Mouse (Mus musculus) lung, embryonic 14.5 days (tissue): Measurements from ENCODE around the gene Cdiptos. TPM values are rescaled to one million over a fixed set of nuclear protein-coding genes. Genes with fewer than 3 reads are reported as not detected.

Source experiments
- ATAC-seq: fragments of 200-750 bp; cut with Nextera tagmentation; 2 replicates; pipeline ENCODE4 v1.8.0; 2017; ENCODE audit warnings: mild to moderate bottlenecking, moderate TSS enrichment, moderate library complexity; ENCODE audit not compliant: insufficient read depth
- DNase-seq: peaks from one replicate; pipeline ENCODE4 v3.0.0-alpha.2; 2015
- H3K27ac ChIP-seq: fragments of 300-500 bp; sonication (generic); 2 replicates; pipeline ENCODE4 v1.5.1; 2014; ENCODE audit warnings: low read depth, mild to moderate bottlenecking, moderate library complexity
- H3K27me3 ChIP-seq: fragments of 300-500 bp; sonication (generic); 2 replicates; pipeline ENCODE4 v1.6.1; 2014; ENCODE audit warnings: low read length, control low read depth; ENCODE audit not compliant: insufficient read depth
- H3K36me3 ChIP-seq: fragments of 300-500 bp; sonication (generic); 2 replicates; pipeline ENCODE4 v1.6.1; 2014; ENCODE audit warnings: control low read depth; ENCODE audit not compliant: insufficient read depth
- H3K4me1 ChIP-seq: fragments of 300-500 bp; sonication (generic); 2 replicates; pipeline ENCODE4 v1.6.1; 2014; ENCODE audit warnings: antibody characterized with exemption, control low read depth; ENCODE audit not compliant: insufficient read depth
- H3K4me2 ChIP-seq: fragments of 300-500 bp; sonication (generic); 2 replicates; pipeline ENCODE4 v1.6.1; 2014; ENCODE audit warnings: mild to moderate bottlenecking
- H3K4me3 ChIP-seq: fragments of 300-500 bp; sonication (generic); 2 replicates; pipeline ENCODE4 v1.5.1; 2014; ENCODE audit warnings: low read depth, low read length
- H3K9ac ChIP-seq: fragments of 300-500 bp; sonication (generic); 2 replicates; pipeline ENCODE4 v1.6.1; 2014
- H3K9me3 ChIP-seq: fragments of 300-500 bp; sonication (generic); 2 replicates; pipeline ENCODE4 v1.6.1; 2016; ENCODE audit warnings: low read depth, low read length, control low read depth
- CTCF ChIP-seq: IDR thresholded peaks from 2 replicates; pipeline ENCODE4 v1.5.1; 2016; ENCODE audit warnings: antibody characterized with exemption, low read depth
- WGBS: fragments of 180-500 bp; shearing (Covaris S2); extraction: QIAGEN DNeasy Blood & Tissue Kit; methylation state at CpG from one replicate; pipeline ENCODE4 v1.1.7; 2014; 5-methylcytosine and 5-hydroxymethylcytosine counted together
- polyA plus RNA-seq: library from polyadenylated mRNA; unstranded; fragments of >200 nt; fragmentation: Nextera tagmentation; extraction: Ambion mirVana; gene quantifications from 2 replicates; pipeline ENCODE4 v1.2.1, GENCODE M21; 2014

Gene Cdiptos
- polyA plus RNA-seq, 1 experiment from 2014 or later, result 1.5 TPM

DNA sequence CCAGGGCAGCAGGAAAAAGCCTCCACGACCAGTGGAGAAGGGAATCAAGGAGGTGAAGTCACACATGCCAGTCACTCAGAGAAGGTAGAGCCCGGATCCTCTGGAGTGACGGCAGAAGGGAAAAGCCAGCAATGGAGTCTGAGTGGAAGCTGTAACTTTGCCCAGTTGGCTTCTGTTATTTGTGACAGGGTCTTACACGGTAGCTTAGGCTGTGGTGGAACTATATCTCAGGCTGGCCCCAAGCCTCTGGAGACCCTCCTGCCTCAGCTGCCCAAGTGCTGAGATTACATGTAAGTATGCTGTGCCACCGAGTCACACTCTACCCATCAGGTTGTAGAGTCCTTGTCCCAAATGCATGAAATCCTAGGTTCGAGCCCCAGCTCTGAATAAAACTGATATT is 37.5 kb upstream of the Cdiptos start:
- no peak overlapping the region for H3K27ac ChIP-seq
- WGBS, result 93% methylated on average over 6 of the region's 6 CpGs
- no peak overlapping the region for H3K9ac ChIP-seq
- peak overlapping the region; percentile 45; the same call in 1 of the 2 replicates for H3K4me3 ChIP-seq
- no peak for DNase-seq
- peaks cover 38% of the 10 kb centered on the region for H3K36me3 ChIP-seq
- TF ChIP-seq CTCF, result no peak
- ATAC-seq, result no peak
- peak overlapping the region; percentile 87; the same call in 1 of the 2 replicates for H3K4me2 ChIP-seq
- peaks cover 5% of the 10 kb centered on the region; the same call in 1 of the 2 replicates for H3K4me1 ChIP-seq
- no peaks in the 10 kb centered on the region for H3K27me3 ChIP-seq
- no peaks in the 10 kb centered on the region for H3K9me3 ChIP-seq

DNA sequence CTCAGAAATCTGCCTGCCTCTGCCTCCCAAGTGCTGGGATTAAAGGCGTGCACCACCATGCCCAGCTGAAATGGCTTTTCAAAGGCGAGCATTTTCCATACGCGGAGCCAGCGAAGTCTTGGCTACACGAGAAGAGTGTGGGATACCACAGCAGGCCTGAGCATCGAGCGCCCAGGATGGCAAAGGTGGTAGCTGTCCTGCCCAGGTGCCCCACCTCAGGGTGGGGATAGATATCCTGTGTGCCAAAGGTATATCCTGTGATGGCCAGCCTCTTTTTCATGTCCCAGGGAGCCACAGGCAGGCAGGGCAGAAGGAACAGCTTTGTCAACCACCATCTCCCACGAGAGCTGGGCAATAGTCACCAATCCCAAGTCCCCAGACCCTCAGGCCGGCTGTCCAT is 36.9 kb upstream of the Cdiptos start:
- Histone ChIP-seq H3K4me3 (no peak overlapping the region), H3K4me2 (no peak overlapping the region), H3K36me3 (peaks cover 38% of the 10 kb centered on the region), H3K4me1 (peaks cover 5% of the 10 kb centered on the region; the same call in 1 of the 2 replicates), H3K9ac (no peak overlapping the region), H3K27ac (no peak overlapping the region), H3K27me3 (no peaks in the 10 kb centered on the region), H3K9me3 (no peaks in the 10 kb centered on the region)
- WGBS, result 93% methylated on average over 10 of the region's 10 CpGs
- DNase-seq, result no peak
- no peak for TF ChIP-seq CTCF
- ATAC-seq, result no peak

DNA sequence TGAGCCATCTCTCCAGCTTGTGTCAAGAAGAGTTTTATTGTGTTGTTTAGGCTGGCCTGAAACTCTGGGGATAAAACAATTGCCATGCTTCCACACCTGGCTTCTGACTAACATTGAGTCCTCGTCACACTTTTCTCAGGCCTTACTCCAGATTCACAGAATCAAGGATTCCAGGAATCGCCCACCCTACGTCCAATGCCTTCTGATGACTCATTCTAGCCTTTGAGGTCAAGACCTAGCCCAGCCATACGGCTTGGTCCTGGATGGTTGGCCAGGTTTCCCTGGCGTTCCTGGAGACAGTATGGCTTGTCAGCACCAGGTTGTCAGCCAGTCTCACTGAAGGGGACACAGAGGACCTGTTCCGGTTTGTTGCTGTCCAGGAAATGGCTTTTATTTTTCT is 36.5 kb upstream of the Cdiptos start:
- no peak for ATAC-seq
- Histone ChIP-seq H3K36me3 (peaks cover 38% of the 10 kb centered on the region), H3K4me2 (no peak overlapping the region), H3K9me3 (no peaks in the 10 kb centered on the region), H3K4me3 (no peak overlapping the region), H3K4me1 (peaks cover 5% of the 10 kb centered on the region; the same call in 1 of the 2 replicates), H3K9ac (no peak overlapping the region), H3K27me3 (no peaks in the 10 kb centered on the region), H3K27ac (no peak overlapping the region)
- DNase-seq, result no peak
- TF ChIP-seq CTCF, result no peak
- 76% methylated on average over 6 of the region's 6 CpGs for WGBS

DNA sequence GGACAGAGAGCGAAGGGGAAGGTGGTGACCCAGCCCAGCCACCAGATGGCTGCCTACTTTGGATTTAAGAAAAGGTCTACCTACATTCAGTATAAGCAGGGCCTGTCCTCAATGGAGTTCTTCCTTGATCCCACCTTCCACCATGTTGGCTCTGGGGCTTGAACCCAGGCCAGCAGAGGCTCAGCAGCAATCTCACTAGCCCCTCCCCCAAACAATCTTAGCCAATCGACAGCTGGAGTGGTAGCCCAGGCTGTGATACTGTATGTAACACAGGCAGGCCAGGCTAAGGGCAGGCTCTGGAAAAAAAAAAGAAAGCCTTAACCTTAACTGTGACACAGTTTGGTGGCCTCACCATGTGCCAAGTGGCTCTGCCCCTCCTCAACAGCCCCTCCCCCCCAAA is 35.8 kb upstream of the Cdiptos start:
- H3K36me3 ChIP-seq, result peaks cover 38% of the 10 kb centered on the region
- 79% methylated on average over 2 of the region's 2 CpGs for WGBS

DNA sequence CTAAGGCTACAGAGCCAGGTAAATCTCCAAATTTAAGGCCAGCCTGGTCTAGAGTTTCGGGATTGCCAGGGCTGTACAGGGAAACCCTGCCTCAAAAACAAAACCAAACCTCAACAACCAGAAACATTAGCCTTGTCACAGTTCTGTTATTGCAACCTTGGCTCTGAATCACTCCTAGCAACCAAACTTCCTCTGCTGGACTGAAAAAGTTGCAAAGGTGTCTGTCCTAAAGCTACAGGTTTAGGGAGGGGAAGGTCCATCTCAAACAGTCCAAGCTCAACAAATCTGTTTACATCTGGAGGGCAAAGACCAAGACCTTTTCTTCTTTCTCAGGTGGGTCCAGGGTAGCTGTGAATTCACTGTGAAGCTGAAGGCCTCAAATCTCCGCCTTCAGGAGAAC is 35.2 kb upstream of the Cdiptos start:
- Histone ChIP-seq H3K4me3 (no peak overlapping the region), H3K4me1 (peaks cover 5% of the 10 kb centered on the region; the same call in 1 of the 2 replicates), H3K27me3 (no peaks in the 10 kb centered on the region), H3K27ac (no peak overlapping the region), H3K9ac (no peak overlapping the region), H3K36me3 (peaks cover 38% of the 10 kb centered on the region), H3K4me2 (no peak overlapping the region), H3K9me3 (no peaks in the 10 kb centered on the region)
- 86% methylated on average over 2 of the region's 2 CpGs for WGBS
- no peak for ATAC-seq
- no peak for DNase-seq
- no peak for TF ChIP-seq CTCF

More for the DNA sequence above, 35.8 kb upstream of the Cdiptos start:
- Histone ChIP-seq H3K9me3 (no peaks in the 10 kb centered on the region), H3K4me3 (no peak overlapping the region), H3K4me1 (peaks cover 5% of the 10 kb centered on the region; the same call in 1 of the 2 replicates), H3K4me2 (no peak overlapping the region), H3K27ac (no peak overlapping the region), H3K9ac (no peak overlapping the region), H3K27me3 (no peaks in the 10 kb centered on the region)
- TF ChIP-seq CTCF, result 0 out of 2 replicates have a peak, but pooled peaks have one; percentile 7
- no peak for DNase-seq
- ATAC-seq, result no peak

DNA sequence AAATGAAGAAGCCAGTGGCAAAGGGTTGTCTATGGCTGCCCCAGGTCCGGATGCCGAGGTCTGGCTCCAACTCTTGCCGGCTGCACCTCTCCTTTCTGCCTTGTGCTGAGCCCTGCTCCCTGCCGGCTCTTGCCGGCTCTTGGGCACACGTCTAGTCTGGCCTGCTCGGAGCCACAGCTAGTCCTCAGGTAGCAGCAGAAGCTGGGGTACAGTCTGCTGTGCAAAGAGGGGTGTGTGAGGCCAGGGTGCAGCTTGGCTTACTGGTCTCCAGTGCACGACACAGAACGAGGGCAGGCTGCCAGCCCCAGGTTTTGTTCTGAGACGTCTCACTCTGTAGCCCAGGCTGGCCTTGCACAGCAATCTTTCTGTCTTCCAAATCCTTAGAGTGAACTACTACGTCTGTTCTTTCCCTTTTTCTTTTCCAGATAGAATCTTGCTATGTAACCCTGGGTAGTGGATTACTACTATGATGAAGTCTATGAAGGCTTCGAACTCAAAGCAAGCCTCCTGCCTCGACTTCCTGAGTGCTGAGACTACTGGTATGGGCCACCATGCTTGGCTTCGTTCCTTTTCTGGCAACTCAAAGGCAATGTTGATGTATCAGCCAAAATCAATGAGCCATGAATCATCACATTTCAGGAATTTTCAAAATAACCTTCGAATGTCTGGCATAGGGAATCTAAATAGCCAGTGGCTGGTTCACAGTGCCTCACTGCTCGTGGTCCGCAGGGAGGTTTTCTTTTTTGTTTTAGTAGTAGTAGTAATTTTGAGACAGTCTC is 33.6 kb upstream of the Cdiptos start:
- Histone ChIP-seq H3K27me3 (no peaks in the 10 kb centered on the region), H3K4me3 (no peak overlapping the region), H3K9ac (0 out of 2 replicates have a peak overlapping the region, but pooled peaks have one; percentile 29), H3K9me3 (no peaks in the 10 kb centered on the region), H3K4me1 (no peaks in the 10 kb centered on the region), H3K4me2 (no peak overlapping the region), H3K27ac (peak overlapping the region; percentile 46; the same call in 1 of the 2 replicates), H3K36me3 (peaks cover 25% of the 10 kb centered on the region; the same call in 1 of the 2 replicates)
- DNase-seq, result no peak
- no peak for ATAC-seq
- 78% methylated on average over 17 of the region's 17 CpGs for WGBS
- no peak for TF ChIP-seq CTCF

DNA sequence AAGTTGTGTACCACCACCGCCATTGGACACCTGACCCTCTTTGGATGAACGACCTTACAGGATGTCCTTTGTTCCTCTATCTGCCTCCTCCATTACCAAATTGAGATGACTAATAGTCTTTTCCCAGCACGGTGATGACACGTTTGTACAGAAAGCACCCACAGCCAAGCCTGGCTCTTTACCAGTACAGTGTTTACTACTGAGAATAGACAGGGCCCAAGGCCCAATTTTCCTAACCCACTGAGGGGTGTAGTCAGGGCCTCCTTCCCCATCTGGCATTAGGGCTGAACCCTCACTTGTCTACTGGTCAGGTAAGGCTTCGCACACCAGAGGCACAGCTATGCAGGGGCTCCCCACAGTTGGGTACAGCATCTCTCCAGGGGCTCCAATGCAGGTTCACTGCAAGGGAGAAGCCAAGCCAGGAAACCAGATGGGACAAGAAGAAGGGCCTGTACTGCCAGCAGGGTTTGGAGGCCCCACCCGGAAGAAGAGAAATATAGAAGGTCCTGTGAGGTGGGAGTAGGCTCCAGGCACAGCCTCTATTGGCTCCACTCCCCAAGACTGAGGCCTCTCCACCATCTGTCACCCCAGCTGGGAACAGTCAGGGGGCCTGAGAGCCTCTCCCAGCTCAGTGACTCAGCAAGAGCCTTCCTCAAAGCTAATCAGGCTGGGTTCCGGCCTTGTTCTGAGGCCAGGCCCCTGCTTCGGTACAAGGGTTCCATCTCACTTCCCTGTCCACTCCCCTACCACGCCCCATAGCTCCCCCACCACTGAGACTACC is 32.5 kb upstream of the Cdiptos start:
- Histone ChIP-seq H3K27ac (peak overlapping the region; percentile 63), H3K36me3 (peaks cover 17% of the 10 kb centered on the region; the same call in 1 of the 2 replicates), H3K9me3 (no peaks in the 10 kb centered on the region), H3K4me3 (no peak overlapping the region), H3K27me3 (no peaks in the 10 kb centered on the region), H3K4me2 (no peak overlapping the region), H3K4me1 (no peaks in the 10 kb centered on the region), H3K9ac (peak overlapping the region; percentile 29)
- ATAC-seq, result peak; percentile 80
- TF ChIP-seq CTCF, result no peak
- DNase-seq, result peak; percentile 63
- WGBS, result 43% methylated on average over 9 of the region's 9 CpGs
